1 mouse cellular context compared by ENCODE assay signal in the genomic region with DNA sequence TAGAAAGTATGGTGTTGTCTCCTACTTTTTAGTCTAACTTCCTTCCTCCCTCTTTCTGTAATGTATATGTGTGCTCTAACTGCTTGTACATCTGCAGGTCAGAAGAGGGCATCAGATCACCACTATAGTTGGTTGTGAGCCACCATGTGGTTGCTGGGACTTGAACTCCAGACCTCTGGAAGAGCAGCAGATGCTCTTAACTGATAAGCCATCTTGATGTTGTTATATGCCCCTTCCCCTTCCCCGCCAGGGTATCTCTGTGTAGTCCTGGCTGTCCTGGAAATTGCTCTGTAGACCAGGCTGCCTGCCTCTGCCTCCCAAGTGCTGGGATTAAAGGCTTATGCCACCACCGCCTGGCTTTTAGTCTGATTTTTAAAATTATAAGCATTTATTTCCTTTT.
TF ChIP-seq lines count a peak whose summit lies in the region.

No protein-coding gene starts in this region.

TF ChIP-seq in MEL, 35 proteins besides CTCF, POLR2A, EP300 and RAD21:
- TF ChIP-seq MYB (IDR thresholded peaks at IDR 0.05; ENCODE audit: low read depth, low read length) (no peak), SMC3 (IDR thresholded peaks at IDR 0.05; ENCODE audit: low read depth, low read length) (peak; percentile 68), ZC3H11A (IDR thresholded peaks at IDR 0.05; ENCODE audit: low read depth, low read length) (peak; percentile 59), MAX (IDR thresholded peaks at IDR 0.05; ENCODE audit: low read length) (no peak), KAT2A (conservative IDR thresholded peaks at IDR 0.05; ENCODE audit: low read depth, low read length) (no peak), ZKSCAN1 (IDR thresholded peaks at IDR 0.05; ENCODE audit: low read depth, low read length) (no peak), TAL1 (IDR thresholded peaks at IDR 0.05; ENCODE audit: low read length) (peak; percentile 33), MAZ (IDR thresholded peaks at IDR 0.05; ENCODE audit: low read depth, low read length) (no peak), USF1 (IDR thresholded peaks at IDR 0.05; ENCODE audit: low read depth, low read length) (no peak), SIN3A (IDR thresholded peaks at IDR 0.05; ENCODE audit: low read length) (0 out of 2 replicates have a peak, but pooled peaks have one; percentile 52), USF2 (IDR thresholded peaks at IDR 0.05; ENCODE audit: borderline replicate concordance in 1 of 2, insufficient read depth in 1 of 2, low read depth in 1 of 2, low read length in 2 of 2) (no peak), BHLHE40 (IDR thresholded peaks at IDR 0.05; ENCODE audit: borderline replicate concordance, low read depth, low read length) (no peak), GATA1 (IDR thresholded peaks at IDR 0.05; ENCODE audit: low read depth, low read length) (peak; percentile 59), NRF1 (IDR thresholded peaks at IDR 0.05; ENCODE audit: insufficient read depth, low read depth, low read length, poor library complexity, severe bottlenecking) (no peak), HCFC1 (IDR thresholded peaks at IDR 0.05; ENCODE audit: low read depth, low read length) (peak; percentile 38; the same call in 1 of the 2 replicates), MEF2A (IDR thresholded peaks at IDR 0.05; ENCODE audit: extremely low read depth, insufficient replicate concordance, low read depth, low read length, poor library complexity, severe bottlenecking) (no peak), MYC (IDR thresholded peaks at IDR 0.05; ENCODE audit: low read depth, low read length) (peak; percentile 82; the same call in 1 of the 2 replicates), MAFK (IDR thresholded peaks at IDR 0.05; ENCODE audit: borderline replicate concordance, low read depth, low read length) (no peak), E2F4 (IDR thresholded peaks at IDR 0.05; ENCODE audit: borderline replicate concordance, low read depth, low read length) (no peak), CHD1 (IDR thresholded peaks at IDR 0.05; ENCODE audit: low read depth, low read length) (no peak)
